Mouse (Mus musculus) neural tube, embryonic 10.5 days (tissue): ENCODE measurements at regions not wholly inside any gene's neighbourhood (a gene's known extent, or its start where the extent isn't known, plus 50 kb on each side); places are given as distances from the start of the nearest gene placed in this dataset.

Experiments
- DNase-seq: peaks from one replicate; pipeline ENCODE4 v3.0.0-alpha.2; 2017; ENCODE audit warnings: low spot score; ENCODE audit errors: extremely low spot score

DNA sequence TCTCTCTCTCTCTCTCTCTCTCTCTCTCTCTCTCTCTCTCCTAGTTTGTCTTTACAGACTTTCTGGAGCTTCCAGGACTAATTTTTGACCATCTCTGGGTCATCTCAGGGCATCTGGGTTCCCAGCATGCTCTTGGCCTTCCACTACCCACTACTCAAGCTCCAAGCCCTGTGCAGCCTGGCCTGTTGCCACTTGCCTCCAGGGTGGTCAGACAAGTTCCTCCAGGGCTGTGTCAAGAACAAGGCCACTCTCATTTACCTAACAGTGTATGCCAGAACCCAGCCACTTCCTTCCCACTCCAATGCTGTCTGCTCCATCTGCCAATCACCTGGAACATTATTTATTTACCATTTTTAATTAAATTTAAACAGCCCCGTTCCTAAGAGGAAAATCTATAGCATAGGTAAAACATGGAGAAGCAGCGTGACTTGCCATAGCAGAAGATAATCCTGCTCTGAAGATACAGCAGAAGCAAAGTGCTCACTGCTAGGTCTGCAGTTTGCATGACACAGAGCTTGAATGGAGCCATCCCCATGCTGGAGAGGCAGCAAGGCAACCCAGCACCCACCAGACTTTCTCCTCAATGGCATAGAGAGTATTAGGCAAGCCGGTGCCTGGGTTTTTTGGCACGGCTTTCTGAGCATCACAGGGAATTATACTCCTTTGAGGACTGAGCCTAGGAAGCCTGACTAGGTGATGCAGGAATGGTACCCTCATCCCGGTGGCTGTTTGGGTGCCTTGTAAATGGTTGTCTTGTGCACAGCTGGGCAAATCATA, 54.0 kb downstream of the Foxi1 start:
- DNase-seq = no peak

DNA sequence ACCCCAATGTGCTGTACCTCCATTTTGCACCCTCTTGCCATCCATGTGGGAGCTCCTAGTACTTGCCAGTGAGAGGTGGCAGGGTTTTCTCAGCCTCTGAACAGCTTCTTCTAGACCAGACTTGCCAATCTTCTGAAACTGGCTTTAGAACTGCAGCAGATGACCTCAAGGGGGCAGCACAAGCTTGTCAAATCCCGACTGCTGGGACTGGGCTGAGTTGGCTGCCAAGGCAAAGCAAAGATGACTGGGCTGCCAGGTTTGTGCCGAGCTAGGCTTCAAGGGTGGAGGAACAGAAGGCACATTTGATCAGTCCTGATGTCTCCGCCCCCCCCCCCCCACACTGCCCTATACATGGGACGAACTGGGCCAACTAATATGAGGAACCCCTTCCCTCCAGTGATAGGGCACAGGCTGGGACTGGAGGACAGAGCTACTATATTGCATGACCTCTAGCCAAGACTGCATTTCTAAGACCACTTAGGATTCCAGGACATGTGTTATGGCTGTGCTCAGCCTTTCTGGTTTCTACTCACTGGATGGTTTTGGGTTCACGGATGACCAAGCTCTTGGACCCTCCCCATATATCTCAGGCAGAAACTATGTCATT, 51.1 kb upstream of the 4930469K13Rik start:
- peak; percentile 66 for DNase-seq
